Mouse (Mus musculus) lung, adult 2 months (tissue): ENCODE results near the gene Arl6ip5.

Experiments
- CTCF ChIP-seq: fragments of 200-500 bp; IDR thresholded peaks from 2 replicates; pipeline ENCODE4 v1.5.1; 2011; ENCODE audit warnings: mild to moderate bottlenecking, low read length, control low read depth; ENCODE audit not compliant: insufficient read depth
- POLR2A ChIP-seq: fragments of 200-500 bp; IDR thresholded peaks from 2 replicates; pipeline ENCODE4 v1.6.1; 2011; ENCODE audit warnings: low read depth, mild to moderate bottlenecking, control low read depth, low read length, borderline replicate concordance; ENCODE audit errors: extremely low read depth

- TF ChIP-seq POLR2A (no peak), CTCF (no peak)
These were observed 59.1 kb downstream of the Arl6ip5 start for GRCm38 (mm10) chr6:97269596-97269995.
